Mouse (Mus musculus): ENCODE results near the gene Rhod. TPM values are rescaled to one million over a fixed set of nuclear protein-coding genes. Genes with fewer than 3 reads are reported as not detected.

Gene Rhod
- polyA plus RNA-seq, 1 experiment from 2014 or later: 18.3 TPM

GRCm38 (mm10) chr19:4425610-4426366 lies 13.4 kb downstream of the Rhod start:
- 71% methylated on average over 19 of the region's 19 CpGs for WGBS
- H3K36me3 ChIP-seq (ENCODE audit: control insufficient read depth, insufficient read depth): peaks cover 8% of the 10 kb centered on the region; the same call in 1 of the 2 replicates
- no peaks in the 10 kb centered on the region for H3K4me1 ChIP-seq (ENCODE audit: control insufficient read depth, insufficient read depth, low read length)
- H3K27ac ChIP-seq (ENCODE audit: low read length): no peak overlapping the region
- H3K9ac ChIP-seq (ENCODE audit: low read length): no peak overlapping the region
- no peaks in the 10 kb centered on the region for H3K9me3 ChIP-seq (replicated peaks; ENCODE audit: control insufficient read depth, low read length)
- H3K4me3 ChIP-seq (ENCODE audit: low read length): no peak overlapping the region
- ATAC-seq (replicated peaks; ENCODE audit: extremely low read depth, insufficient read depth, low FRiP score): no peak; the same call in 1 of the 2 replicates
- H3K4me2 ChIP-seq (ENCODE audit: low read depth, low read length): no peak overlapping the region
- no peaks in the 10 kb centered on the region for H3K27me3 ChIP-seq (ENCODE audit: control insufficient read depth, insufficient read depth, low read length)

DNA sequence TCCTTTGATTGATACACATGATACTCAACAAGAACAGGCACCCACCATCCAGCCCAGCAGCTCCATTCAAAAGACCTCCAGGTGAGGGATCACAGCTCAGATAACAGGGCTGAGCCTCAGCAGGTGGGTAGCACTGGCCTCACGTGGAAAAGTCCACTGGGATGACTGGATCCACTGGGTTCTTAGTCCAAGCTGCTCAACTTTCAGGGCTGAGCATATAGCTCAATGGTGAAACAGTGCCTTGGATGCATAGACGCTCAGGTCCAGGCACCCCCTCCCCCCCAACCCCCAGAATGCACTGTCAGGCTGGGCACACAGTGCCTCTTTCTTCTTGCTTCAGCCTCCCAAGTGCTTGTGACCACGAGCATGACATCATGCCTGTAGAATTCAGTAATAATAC lies 16.2 kb downstream of the Rhod start:
- Histone ChIP-seq H3K36me3 (ENCODE audit: control insufficient read depth, insufficient read depth) (peaks cover 8% of the 10 kb centered on the region; the same call in 1 of the 2 replicates), H3K4me2 (ENCODE audit: low read depth, low read length) (no peak overlapping the region), H3K4me1 (ENCODE audit: control insufficient read depth, insufficient read depth, low read length) (0 out of 2 replicates have a peak, but pooled peaks cover 3% of the 10 kb centered on the region), H3K9ac (ENCODE audit: low read length) (no peak overlapping the region), H3K27ac (ENCODE audit: low read length) (no peak overlapping the region), H3K9me3 (replicated peaks; ENCODE audit: control insufficient read depth, low read length) (no peaks in the 10 kb centered on the region), H3K27me3 (ENCODE audit: control insufficient read depth, insufficient read depth, low read length) (no peaks in the 10 kb centered on the region), H3K4me3 (ENCODE audit: low read length) (no peak overlapping the region)
- WGBS: 68% methylated on average over 3 of the region's 3 CpGs
- no peak for ATAC-seq (replicated peaks; ENCODE audit: extremely low read depth, insufficient read depth, low FRiP score)

DNA sequence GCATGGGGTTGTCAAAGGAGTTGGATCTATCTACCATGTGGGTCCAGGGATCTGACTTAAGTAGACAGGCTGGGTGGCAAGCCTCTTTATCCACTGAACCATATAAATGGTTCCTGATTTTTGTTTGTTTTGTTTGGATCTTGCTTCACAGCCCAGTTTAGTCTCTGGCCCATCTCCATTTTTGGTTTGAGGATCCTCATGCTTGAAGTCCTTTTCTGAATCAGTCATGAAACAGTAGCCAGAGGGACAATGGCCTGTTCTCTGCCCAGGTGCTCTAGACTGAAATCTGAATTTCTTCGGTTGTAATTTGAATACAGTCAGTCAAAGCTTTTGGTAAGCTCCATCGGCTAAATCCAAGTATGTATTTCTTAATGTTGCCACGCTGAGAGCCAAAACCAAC lies 16.7 kb downstream of the Rhod start:
- Histone ChIP-seq H3K27me3 (ENCODE audit: control insufficient read depth, insufficient read depth, low read length) (no peaks in the 10 kb centered on the region), H3K36me3 (ENCODE audit: control insufficient read depth, insufficient read depth) (peaks cover 8% of the 10 kb centered on the region; the same call in 1 of the 2 replicates), H3K27ac (ENCODE audit: low read length) (no peak overlapping the region), H3K4me3 (ENCODE audit: low read length) (no peak overlapping the region), H3K9me3 (replicated peaks; ENCODE audit: control insufficient read depth, low read length) (no peaks in the 10 kb centered on the region), H3K4me2 (ENCODE audit: low read depth, low read length) (no peak overlapping the region), H3K4me1 (ENCODE audit: control insufficient read depth, insufficient read depth, low read length) (0 out of 2 replicates have a peak, but pooled peaks cover 3% of the 10 kb centered on the region), H3K9ac (ENCODE audit: low read length) (no peak overlapping the region)
- no peak for ATAC-seq (replicated peaks; ENCODE audit: extremely low read depth, insufficient read depth, low FRiP score)
- 94% methylated on average over 3 of the region's 3 CpGs for WGBS

DNA sequence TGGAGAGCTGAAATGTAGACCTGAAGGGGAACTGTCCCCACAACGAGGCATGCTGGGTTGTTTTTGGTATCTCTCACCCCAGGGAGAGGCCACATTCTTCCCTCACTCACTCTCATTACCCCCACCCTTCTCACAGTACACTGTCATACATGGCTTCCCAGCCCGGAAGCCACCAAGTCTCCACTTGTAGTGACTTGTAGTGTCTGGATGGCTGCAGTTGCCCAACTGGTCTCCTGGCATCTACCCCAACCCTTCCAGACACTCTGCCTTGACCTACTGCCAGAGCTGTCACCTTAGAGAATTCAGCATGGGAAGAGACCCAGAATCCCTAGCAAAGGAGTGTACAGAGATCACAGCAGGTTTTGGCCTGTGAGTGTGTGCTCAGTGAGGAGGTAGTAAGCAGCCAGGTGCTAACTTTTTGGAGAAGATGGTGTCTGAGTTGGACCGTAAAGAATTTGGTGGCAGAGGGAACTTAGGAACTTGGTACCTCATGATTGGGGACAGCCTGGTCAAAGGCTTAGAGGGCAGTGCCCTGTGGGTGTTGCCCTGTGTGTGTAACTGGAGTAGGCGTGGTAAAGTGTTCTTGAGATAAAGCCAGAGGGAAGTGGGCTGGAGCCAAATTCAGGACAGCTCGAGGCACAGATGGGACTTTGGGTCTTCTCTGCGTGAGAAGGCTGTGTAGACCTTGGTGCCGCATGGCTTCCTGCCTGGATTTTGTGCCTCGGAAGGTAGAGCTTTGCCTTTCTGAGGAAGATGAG lies 18.9 kb downstream of the Rhod start:
- no peaks in the 10 kb centered on the region for H3K27me3 ChIP-seq (ENCODE audit: control insufficient read depth, insufficient read depth, low read length)

DNA sequence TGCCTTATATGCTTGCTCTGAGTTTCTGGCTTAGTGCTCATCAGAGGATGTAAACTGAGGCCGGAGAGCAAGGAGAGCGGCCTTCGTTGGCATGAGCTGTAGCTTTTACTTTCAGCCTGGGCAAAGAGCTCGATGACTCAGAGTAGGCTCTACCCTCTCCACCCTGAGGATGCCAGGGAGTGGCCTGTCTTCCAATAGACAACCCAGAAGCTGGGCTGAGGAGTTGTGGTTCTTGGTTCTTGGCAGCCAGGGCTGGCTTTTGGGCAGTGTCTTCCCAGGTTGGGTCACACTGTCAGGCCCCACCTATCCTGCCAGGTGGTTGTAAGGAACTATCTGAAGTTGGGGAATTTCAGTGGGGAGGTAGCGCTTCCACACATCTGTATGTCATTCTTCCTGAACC lies 19.5 kb downstream of the Rhod start:
- no peaks in the 10 kb centered on the region for H3K27me3 ChIP-seq (ENCODE audit: control insufficient read depth, insufficient read depth, low read length)
- H3K4me1 ChIP-seq (ENCODE audit: control insufficient read depth, insufficient read depth, low read length): peaks cover 7% of the 10 kb centered on the region
- H3K4me3 ChIP-seq (ENCODE audit: low read length): no peak overlapping the region
- no peak overlapping the region for H3K4me2 ChIP-seq (ENCODE audit: low read depth, low read length)
- no peak overlapping the region for H3K27ac ChIP-seq (ENCODE audit: low read length)
- H3K9me3 ChIP-seq (replicated peaks; ENCODE audit: control insufficient read depth, low read length): no peaks in the 10 kb centered on the region
- 89% methylated on average over 5 of the region's 5 CpGs for WGBS
- ATAC-seq (replicated peaks; ENCODE audit: extremely low read depth, insufficient read depth, low FRiP score): no peak
- no peak overlapping the region for H3K9ac ChIP-seq (ENCODE audit: low read length)
- H3K36me3 ChIP-seq (ENCODE audit: control insufficient read depth, insufficient read depth): peaks cover 4% of the 10 kb centered on the region; the same call in 1 of the 2 replicates

More for the DNA sequence above, 18.9 kb downstream of the Rhod start:
- Histone ChIP-seq H3K9me3 (replicated peaks; ENCODE audit: control insufficient read depth, low read length) (no peaks in the 10 kb centered on the region), H3K27ac (ENCODE audit: low read length) (no peak overlapping the region), H3K36me3 (ENCODE audit: control insufficient read depth, insufficient read depth) (peaks cover 4% of the 10 kb centered on the region; the same call in 1 of the 2 replicates), H3K4me1 (ENCODE audit: control insufficient read depth, insufficient read depth, low read length) (peaks cover 7% of the 10 kb centered on the region), H3K4me2 (ENCODE audit: low read depth, low read length) (no peak overlapping the region), H3K4me3 (ENCODE audit: low read length) (no peak overlapping the region), H3K9ac (ENCODE audit: low read length) (no peak overlapping the region)
- WGBS: 74% methylated on average over 8 of the region's 8 CpGs
- no peak for ATAC-seq (replicated peaks; ENCODE audit: extremely low read depth, insufficient read depth, low FRiP score)

- no peak for ATAC-seq (replicated peaks; ENCODE audit: extremely low read depth, insufficient read depth, low FRiP score)
- Histone ChIP-seq H3K4me3 (ENCODE audit: low read length) (no peak overlapping the region), H3K4me1 (ENCODE audit: control insufficient read depth, insufficient read depth, low read length) (peaks cover 7% of the 10 kb centered on the region), H3K27me3 (ENCODE audit: control insufficient read depth, insufficient read depth, low read length) (no peaks in the 10 kb centered on the region), H3K27ac (ENCODE audit: low read length) (no peak overlapping the region), H3K9me3 (replicated peaks; ENCODE audit: control insufficient read depth, low read length) (no peaks in the 10 kb centered on the region), H3K4me2 (ENCODE audit: low read depth, low read length) (no peak overlapping the region), H3K9ac (ENCODE audit: low read length) (no peak overlapping the region), H3K36me3 (ENCODE audit: control insufficient read depth, insufficient read depth) (peaks cover 4% of the 10 kb centered on the region; the same call in 1 of the 2 replicates)
Measured at GRCm38 (mm10) chr19:4417713-4418112, 21.5 kb downstream of the Rhod start.

- no peak overlapping the region for H3K9ac ChIP-seq (ENCODE audit: low read length)
Measured at GRCm38 (mm10) chr19:4417183-4417582, 22.0 kb downstream of the Rhod start.

DNA sequence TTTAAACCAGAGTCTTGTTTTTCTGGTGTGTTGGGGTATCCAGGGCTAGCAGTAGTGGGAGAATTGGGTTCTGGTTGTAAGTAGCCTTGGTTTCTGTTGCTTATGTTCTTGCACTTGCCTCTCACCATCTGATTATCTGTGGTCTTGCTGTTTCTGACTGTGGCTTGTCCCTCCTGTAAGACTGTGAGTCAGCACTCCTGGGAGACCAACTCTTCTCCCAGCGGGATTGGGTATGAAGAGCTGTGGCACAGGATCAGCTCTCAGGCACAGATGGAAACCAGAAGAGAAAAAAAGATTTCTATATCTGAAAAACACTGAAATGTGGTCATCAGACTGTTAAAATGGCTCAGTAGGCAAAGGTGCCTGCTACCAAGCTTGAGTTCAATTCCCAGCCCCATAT lies 24.6 kb downstream of the Rhod start:
- H3K4me2 ChIP-seq (ENCODE audit: low read depth, low read length): no peak overlapping the region
- ATAC-seq (replicated peaks; ENCODE audit: extremely low read depth, insufficient read depth, low FRiP score): no peak
- no peaks in the 10 kb centered on the region for H3K9me3 ChIP-seq (replicated peaks; ENCODE audit: control insufficient read depth, low read length)
- no peaks in the 10 kb centered on the region for H3K36me3 ChIP-seq (ENCODE audit: control insufficient read depth, insufficient read depth)
- H3K9ac ChIP-seq (ENCODE audit: low read length): no peak overlapping the region
- H3K4me1 ChIP-seq (ENCODE audit: control insufficient read depth, insufficient read depth, low read length): peaks cover 4% of the 10 kb centered on the region
- WGBS: 78% methylated on average over 1 of the region's 1 CpGs
- no peaks in the 10 kb centered on the region for H3K27me3 ChIP-seq (ENCODE audit: control insufficient read depth, insufficient read depth, low read length)
- H3K27ac ChIP-seq (ENCODE audit: low read length): no peak overlapping the region
- H3K4me3 ChIP-seq (ENCODE audit: low read length): no peak overlapping the region

More at GRCm38 (mm10) chr19:4417183-4417582, 22.0 kb downstream of the Rhod start:
- H3K36me3 ChIP-seq (ENCODE audit: control insufficient read depth, insufficient read depth): peaks cover 4% of the 10 kb centered on the region; the same call in 1 of the 2 replicates
- no peaks in the 10 kb centered on the region for H3K9me3 ChIP-seq (replicated peaks; ENCODE audit: control insufficient read depth, low read length)
- H3K27ac ChIP-seq (ENCODE audit: low read length): no peak overlapping the region
- peak; percentile 78; the same call in 1 of the 2 replicates for ATAC-seq (replicated peaks; ENCODE audit: extremely low read depth, insufficient read depth, low FRiP score)
- peaks cover 7% of the 10 kb centered on the region for H3K4me1 ChIP-seq (ENCODE audit: control insufficient read depth, insufficient read depth, low read length)
- no peaks in the 10 kb centered on the region for H3K27me3 ChIP-seq (ENCODE audit: control insufficient read depth, insufficient read depth, low read length)
- no peak overlapping the region for H3K4me3 ChIP-seq (ENCODE audit: low read length)
- 0% methylated on average over 1 of the region's 1 CpGs for WGBS
- no peak overlapping the region for H3K4me2 ChIP-seq (ENCODE audit: low read depth, low read length)

GRCm38 (mm10) chr19:4409062-4409461 lies 30.2 kb downstream of the Rhod start:
- Histone ChIP-seq H3K36me3 (ENCODE audit: control insufficient read depth, insufficient read depth) (no peaks in the 10 kb centered on the region), H3K27ac (ENCODE audit: low read length) (no peak overlapping the region), H3K9me3 (replicated peaks; ENCODE audit: control insufficient read depth, low read length) (no peaks in the 10 kb centered on the region), H3K27me3 (ENCODE audit: control insufficient read depth, insufficient read depth, low read length) (no peaks in the 10 kb centered on the region), H3K4me3 (ENCODE audit: low read length) (no peak overlapping the region), H3K4me1 (ENCODE audit: control insufficient read depth, insufficient read depth, low read length) (no peaks in the 10 kb centered on the region), H3K9ac (ENCODE audit: low read length) (no peak overlapping the region), H3K4me2 (ENCODE audit: low read depth, low read length) (no peak overlapping the region)
- WGBS: 46% methylated on average over 2 of the region's 2 CpGs
- no peak for ATAC-seq (replicated peaks; ENCODE audit: extremely low read depth, insufficient read depth, low FRiP score)
